Mouse (Mus musculus) spleen, adult 2 months (tissue): ENCODE results near the gene Ak5.

Experiments used
- CTCF ChIP-seq: fragments of 200-500 bp; IDR thresholded peaks from 2 replicates; pipeline ENCODE4 v1.5.1; 2011; ENCODE audit warnings: mild to moderate bottlenecking, inconsistent platforms; ENCODE audit not compliant: insufficient read depth, insufficient read length, insufficient replicate concordance; ENCODE audit errors: extremely low read depth
- POLR2A ChIP-seq: fragments of 200-500 bp; IDR thresholded peaks from 2 replicates; pipeline ENCODE4 v1.6.1; 2011; ENCODE audit warnings: low read depth, low read length, inconsistent platforms

- TF ChIP-seq CTCF (no peak), POLR2A (no peak)
Measured at GRCm38 (mm10) chr3:152596406-152597050, 71.6 kb downstream of the Ak5 start.
